Mouse (Mus musculus) heart, embryonic 13.5 days (tissue): Measurements from ENCODE around the gene Gm21976. TPM values are rescaled to one million over a fixed set of nuclear protein-coding genes. Genes with fewer than 3 reads are reported as not detected.

Experiments
- ATAC-seq: fragments of 200-750 bp; cut with Nextera tagmentation; 2 replicates; pipeline ENCODE4 v1.8.0; 2017; ENCODE audit warnings: moderate TSS enrichment; ENCODE audit not compliant: insufficient number of reproducible peaks, low FRiP score, low TSS enrichment; ENCODE audit errors: extremely low read depth
- H3K27ac ChIP-seq: fragments of 300-500 bp; sonication (generic); replicated peaks from 2 replicates; pipeline ENCODE4 v1.5.1; 2015; ENCODE audit warnings: moderate library complexity, mild to moderate bottlenecking, inconsistent platforms
- H3K27me3 ChIP-seq: fragments of 300-500 bp; sonication (generic); replicated peaks from 2 replicates; pipeline ENCODE4 v1.6.1; 2015; ENCODE audit warnings: mild to moderate bottlenecking, inconsistent platforms
- H3K36me3 ChIP-seq: fragments of 300-500 bp; sonication (generic); 2 replicates; pipeline ENCODE4 v1.6.1; 2015; ENCODE audit warnings: mild to moderate bottlenecking, inconsistent platforms
- H3K4me1 ChIP-seq: fragments of 300-500 bp; sonication (generic); 2 replicates; pipeline ENCODE4 v1.6.1; 2015; ENCODE audit warnings: inconsistent platforms
- H3K4me2 ChIP-seq: fragments of 300-500 bp; sonication (generic); 2 replicates; pipeline ENCODE4 v1.6.1; 2015; ENCODE audit warnings: inconsistent platforms, mild to moderate bottlenecking, moderate library complexity
- H3K4me3 ChIP-seq: fragments of 300-500 bp; sonication (generic); 2 replicates; pipeline ENCODE4 v1.5.1; 2015; ENCODE audit warnings: moderate library complexity, mild to moderate bottlenecking, inconsistent platforms
- H3K9ac ChIP-seq: fragments of 300-500 bp; sonication (generic); 2 replicates; pipeline ENCODE4 v1.6.1; 2015; ENCODE audit warnings: inconsistent platforms, mild to moderate bottlenecking, moderate library complexity
- H3K9me3 ChIP-seq: fragments of 300-500 bp; sonication (generic); 2 replicates; pipeline ENCODE4 v1.6.1; 2016; ENCODE audit warnings: inconsistent platforms
- WGBS: fragments of 180-500 bp; shearing (Covaris S2); methylation state at CpG from one replicate; pipeline ENCODE4 v1.1.7; 2015; ENCODE audit warnings: mixed read lengths; 5-methylcytosine and 5-hydroxymethylcytosine counted together
- polyA plus RNA-seq: library from polyadenylated mRNA; unstranded; fragments of >200 nt; fragmentation: Nextera tagmentation; extraction: Ambion mirVana; gene quantifications from 2 replicates; pipeline ENCODE4 v1.2.1, GENCODE M21; 2015

Gene Gm21976
- polyA plus RNA-seq, 1 experiment from 2014 or later = not detected

GRCm38 (mm10) chr13:98298833-98299758 is 19.4 kb downstream of the Gm21976 start:
- no peak overlapping the region for H3K9ac ChIP-seq
- no peaks in the 10 kb centered on the region for H3K36me3 ChIP-seq
- H3K4me1 ChIP-seq = no peaks in the 10 kb centered on the region
- ATAC-seq = no peak
- H3K9me3 ChIP-seq = no peaks in the 10 kb centered on the region
- 0 out of 2 replicates have a peak overlapping the region, but pooled peaks have one; percentile 5 for H3K4me3 ChIP-seq
- no peaks in the 10 kb centered on the region; the same call in 1 of the 2 replicates for H3K27me3 ChIP-seq
- 53% methylated on average over 21 of the region's 21 CpGs for WGBS
- no peak overlapping the region for H3K27ac ChIP-seq
- H3K4me2 ChIP-seq = peak overlapping the region; percentile 29

DNA sequence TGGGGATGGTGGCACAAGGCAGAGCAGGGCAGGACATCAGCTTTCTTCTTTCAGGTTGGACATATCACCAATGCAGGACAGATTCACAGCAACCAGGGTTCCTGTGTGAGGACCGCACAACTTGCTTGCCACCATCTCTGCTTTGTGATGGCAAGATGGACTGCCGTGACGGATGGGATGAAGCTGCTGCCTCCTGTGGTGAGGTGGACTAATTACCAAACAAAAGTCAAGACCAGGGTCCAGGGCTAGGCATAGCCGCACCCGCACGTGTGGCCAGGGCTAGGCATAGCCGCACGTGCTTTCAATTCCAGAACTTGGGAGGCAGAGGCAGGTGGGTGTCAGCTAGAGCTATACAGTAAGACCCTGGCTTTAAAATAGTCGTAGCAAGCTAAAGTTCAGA is 25.6 kb downstream of the Gm21976 start:
- peaks cover 26% of the 10 kb centered on the region for H3K36me3 ChIP-seq
- H3K27me3 ChIP-seq = no peaks in the 10 kb centered on the region
- H3K4me3 ChIP-seq = no peak overlapping the region
- 83% methylated on average over 9 of the region's 9 CpGs for WGBS
- no peak overlapping the region for H3K4me2 ChIP-seq
- no peaks in the 10 kb centered on the region for H3K9me3 ChIP-seq
- no peak for ATAC-seq
- H3K4me1 ChIP-seq = peaks cover 13% of the 10 kb centered on the region
- no peak overlapping the region for H3K9ac ChIP-seq
- H3K27ac ChIP-seq = no peak overlapping the region

GRCm38 (mm10) chr13:98306393-98306792 is 26.7 kb downstream of the Gm21976 start:
- peak overlapping the region; percentile 30; the same call in 1 of the 2 replicates for H3K4me2 ChIP-seq
- peak overlapping the region; percentile 25; the same call in 1 of the 2 replicates for H3K9ac ChIP-seq
- H3K9me3 ChIP-seq = no peaks in the 10 kb centered on the region
- 36% methylated on average over 5 of the region's 5 CpGs for WGBS
- H3K27me3 ChIP-seq = no peaks in the 10 kb centered on the region
- no peak for ATAC-seq
- no peak overlapping the region for H3K27ac ChIP-seq
- no peak overlapping the region for H3K4me3 ChIP-seq
- peaks cover 13% of the 10 kb centered on the region for H3K4me1 ChIP-seq
- peaks cover 37% of the 10 kb centered on the region for H3K36me3 ChIP-seq

GRCm38 (mm10) chr13:98306852-98307475 is 27.3 kb downstream of the Gm21976 start:
- peak overlapping the region; percentile 30 for H3K4me2 ChIP-seq
- H3K4me3 ChIP-seq = no peak overlapping the region
- H3K4me1 ChIP-seq = peaks cover 13% of the 10 kb centered on the region
- ATAC-seq = no peak
- no peak overlapping the region for H3K27ac ChIP-seq
- peak overlapping the region; percentile 33; the same call in 1 of the 2 replicates for H3K9ac ChIP-seq
- no peaks in the 10 kb centered on the region for H3K27me3 ChIP-seq
- 36% methylated on average over 14 of the region's 14 CpGs for WGBS
- peaks cover 43% of the 10 kb centered on the region for H3K36me3 ChIP-seq
- H3K9me3 ChIP-seq = no peaks in the 10 kb centered on the region

DNA sequence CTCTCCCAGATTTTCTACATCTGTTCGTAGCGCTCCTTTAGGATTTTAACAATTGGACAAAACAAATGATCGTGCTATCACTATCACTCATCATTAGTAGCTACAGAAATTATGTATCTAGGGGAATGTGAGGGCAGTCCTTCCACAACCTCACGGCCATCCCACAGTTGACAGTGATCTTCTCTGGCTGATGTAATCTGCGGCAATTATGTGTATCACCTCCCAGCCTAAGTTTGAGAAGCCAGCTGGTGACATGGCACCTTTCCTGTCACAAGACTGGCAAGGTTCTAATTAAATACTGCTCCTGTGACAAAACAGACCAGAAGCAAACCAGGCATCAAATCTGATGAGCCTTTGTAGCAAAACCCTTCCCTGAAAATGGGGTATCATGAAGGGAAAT is 28.3 kb downstream of the Gm21976 start:
- no peak for ATAC-seq
- WGBS = 72% methylated on average over 5 of the region's 5 CpGs
- Histone ChIP-seq H3K36me3 (peaks cover 53% of the 10 kb centered on the region), H3K4me2 (no peak overlapping the region), H3K9ac (no peak overlapping the region), H3K4me3 (no peak overlapping the region), H3K27me3 (no peaks in the 10 kb centered on the region), H3K9me3 (no peaks in the 10 kb centered on the region), H3K27ac (no peak overlapping the region), H3K4me1 (peaks cover 13% of the 10 kb centered on the region)

- Histone ChIP-seq H3K4me3 (no peak overlapping the region), H3K9me3 (no peaks in the 10 kb centered on the region), H3K27me3 (no peaks in the 10 kb centered on the region), H3K36me3 (peaks cover 60% of the 10 kb centered on the region), H3K27ac (no peak overlapping the region), H3K4me2 (no peak overlapping the region), H3K9ac (no peak overlapping the region), H3K4me1 (peaks cover 13% of the 10 kb centered on the region)
- WGBS = 79% methylated on average over 4 of the region's 4 CpGs
- no peak for ATAC-seq
These were observed 29.0 kb downstream of the Gm21976 start for GRCm38 (mm10) chr13:98308724-98309123.

- 90% methylated on average over 5 of the region's 5 CpGs for WGBS
These were observed 31.9 kb downstream of the Gm21976 start for GRCm38 (mm10) chr13:98311597-98311996.

GRCm38 (mm10) chr13:98313631-98314030 is 33.9 kb downstream of the Gm21976 start:
- peaks cover 60% of the 10 kb centered on the region for H3K36me3 ChIP-seq
- H3K4me2 ChIP-seq = no peak overlapping the region
- WGBS = 77% methylated on average over 7 of the region's 7 CpGs
- ATAC-seq = no peak
- no peak overlapping the region for H3K9ac ChIP-seq
- no peak overlapping the region for H3K4me3 ChIP-seq
- H3K4me1 ChIP-seq = peaks cover 20% of the 10 kb centered on the region
- H3K27me3 ChIP-seq = no peaks in the 10 kb centered on the region
- H3K9me3 ChIP-seq = no peaks in the 10 kb centered on the region
- H3K27ac ChIP-seq = no peak overlapping the region

More at GRCm38 (mm10) chr13:98311597-98311996, 31.9 kb downstream of the Gm21976 start:
- ATAC-seq = no peak
- peaks cover 71% of the 10 kb centered on the region for H3K36me3 ChIP-seq
- no peak overlapping the region for H3K27ac ChIP-seq
- no peak overlapping the region for H3K9ac ChIP-seq
- no peaks in the 10 kb centered on the region for H3K27me3 ChIP-seq
- H3K4me3 ChIP-seq = no peak overlapping the region
- no peak overlapping the region for H3K4me2 ChIP-seq
- H3K4me1 ChIP-seq = peaks cover 24% of the 10 kb centered on the region
- no peaks in the 10 kb centered on the region for H3K9me3 ChIP-seq

DNA sequence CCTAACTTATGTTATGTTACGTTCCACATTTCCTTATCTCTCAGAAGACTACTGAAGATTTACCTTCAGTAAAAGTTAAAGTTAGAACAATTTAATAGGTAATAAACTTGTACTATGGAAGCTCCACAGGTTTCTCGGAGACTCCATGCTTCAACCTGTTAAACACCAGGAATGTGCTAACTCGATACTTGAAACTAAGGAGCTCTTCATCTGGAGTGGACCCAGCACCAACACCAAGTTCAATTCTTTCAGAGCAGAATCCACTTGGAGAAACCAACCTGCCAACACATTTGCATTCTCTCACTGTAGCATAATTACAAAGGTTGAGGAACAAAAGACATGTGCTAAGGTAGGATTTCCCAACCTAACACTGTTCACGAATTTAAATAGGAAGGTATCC is 35.4 kb downstream of the Gm21976 start:
- no peak for ATAC-seq
- 49% methylated on average over 4 of the region's 4 CpGs for WGBS
- Histone ChIP-seq H3K4me3 (peak overlapping the region; percentile 96), H3K9ac (peak overlapping the region; percentile 47; the same call in 1 of the 2 replicates), H3K4me2 (peak overlapping the region; percentile 89), H3K27ac (no peak overlapping the region), H3K9me3 (no peaks in the 10 kb centered on the region), H3K4me1 (peaks cover 20% of the 10 kb centered on the region), H3K36me3 (peaks cover 47% of the 10 kb centered on the region), H3K27me3 (no peaks in the 10 kb centered on the region)

GRCm38 (mm10) chr13:98316140-98316479 is 36.4 kb downstream of the Gm21976 start:
- no peak for ATAC-seq
- peak overlapping the region; percentile 93 for H3K27ac ChIP-seq
- under 1% methylated on average over 15 of the region's 17 CpGs for WGBS

DNA sequence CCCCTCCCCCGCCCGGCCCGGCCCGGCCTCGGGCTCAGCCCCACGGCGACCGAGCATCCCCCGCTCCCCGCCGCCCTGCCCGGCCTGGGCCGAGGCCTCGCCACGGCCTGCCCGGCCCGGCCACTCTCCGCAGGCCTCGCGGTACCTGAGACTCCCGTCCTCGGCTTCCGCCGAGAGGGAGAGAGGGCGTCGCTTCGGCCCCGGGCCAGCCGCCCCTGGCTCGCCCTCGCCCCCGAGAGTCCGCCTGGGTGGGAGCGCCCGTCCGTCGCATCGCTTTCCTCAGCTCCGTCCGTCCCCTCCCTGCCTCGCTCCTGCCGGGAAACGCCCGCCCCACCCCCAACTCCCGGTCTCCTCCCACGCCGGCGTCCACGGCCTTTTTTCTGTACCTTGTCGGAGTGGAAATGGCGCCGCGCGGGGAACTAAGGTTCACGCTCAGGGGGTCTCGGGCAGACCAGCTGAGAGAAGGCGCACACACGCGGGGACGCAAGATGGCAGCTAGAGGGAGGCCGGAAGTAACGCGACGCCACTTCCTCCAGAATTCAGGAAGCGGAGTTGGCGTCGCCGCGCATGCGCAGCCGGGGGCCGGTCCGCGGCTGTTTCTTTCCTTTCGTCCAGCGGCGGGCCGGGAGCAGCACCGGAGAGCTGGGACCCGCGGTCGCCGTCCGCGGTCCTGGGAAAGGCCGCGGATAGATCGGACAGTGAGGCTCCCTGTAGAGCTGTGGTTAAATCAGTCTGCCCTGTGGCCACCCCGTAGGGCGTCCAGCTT is 37.0 kb downstream of the Gm21976 start, which contains the start of gene Btf3:
Gene Btf3, minus strand, starts transcription at position 527 of the 766 bp plus-strand sequence.
- ATAC-seq = peak; percentile 84
- peak within 1 kb of the TSS; percentile 93 for H3K27ac ChIP-seq
- peak within 1 kb of the TSS; percentile 100 for H3K9ac ChIP-seq
- 1% methylated on average over 75 of the region's 90 CpGs for WGBS
- peaks cover 20% of the 10 kb centered on the region for H3K4me1 ChIP-seq
- peak within 1 kb of the TSS; percentile 96 for H3K4me3 ChIP-seq
- H3K9me3 ChIP-seq = no peaks in the 10 kb centered on the region
- H3K27me3 ChIP-seq = no peaks in the 10 kb centered on the region
- peak within 1 kb of the TSS; percentile 89 for H3K4me2 ChIP-seq
- peaks cover 31% of the 10 kb centered on the region for H3K36me3 ChIP-seq

More at GRCm38 (mm10) chr13:98316140-98316479, 36.4 kb downstream of the Gm21976 start:
- Histone ChIP-seq H3K27me3 (no peaks in the 10 kb centered on the region), H3K4me2 (peak overlapping the region; percentile 89), H3K9ac (peak overlapping the region; percentile 100), H3K4me3 (peak overlapping the region; percentile 96), H3K9me3 (no peaks in the 10 kb centered on the region), H3K36me3 (peaks cover 37% of the 10 kb centered on the region), H3K4me1 (peaks cover 20% of the 10 kb centered on the region)
